Mouse (Mus musculus): Measurements from ENCODE around the gene Map1b. TPM values are rescaled to one million over a fixed set of nuclear protein-coding genes. Genes with fewer than 3 reads are reported as not detected.

Gene Map1b
- polyA plus RNA-seq, 1 experiment from 2014 or later, result 31.2 TPM

DNA sequence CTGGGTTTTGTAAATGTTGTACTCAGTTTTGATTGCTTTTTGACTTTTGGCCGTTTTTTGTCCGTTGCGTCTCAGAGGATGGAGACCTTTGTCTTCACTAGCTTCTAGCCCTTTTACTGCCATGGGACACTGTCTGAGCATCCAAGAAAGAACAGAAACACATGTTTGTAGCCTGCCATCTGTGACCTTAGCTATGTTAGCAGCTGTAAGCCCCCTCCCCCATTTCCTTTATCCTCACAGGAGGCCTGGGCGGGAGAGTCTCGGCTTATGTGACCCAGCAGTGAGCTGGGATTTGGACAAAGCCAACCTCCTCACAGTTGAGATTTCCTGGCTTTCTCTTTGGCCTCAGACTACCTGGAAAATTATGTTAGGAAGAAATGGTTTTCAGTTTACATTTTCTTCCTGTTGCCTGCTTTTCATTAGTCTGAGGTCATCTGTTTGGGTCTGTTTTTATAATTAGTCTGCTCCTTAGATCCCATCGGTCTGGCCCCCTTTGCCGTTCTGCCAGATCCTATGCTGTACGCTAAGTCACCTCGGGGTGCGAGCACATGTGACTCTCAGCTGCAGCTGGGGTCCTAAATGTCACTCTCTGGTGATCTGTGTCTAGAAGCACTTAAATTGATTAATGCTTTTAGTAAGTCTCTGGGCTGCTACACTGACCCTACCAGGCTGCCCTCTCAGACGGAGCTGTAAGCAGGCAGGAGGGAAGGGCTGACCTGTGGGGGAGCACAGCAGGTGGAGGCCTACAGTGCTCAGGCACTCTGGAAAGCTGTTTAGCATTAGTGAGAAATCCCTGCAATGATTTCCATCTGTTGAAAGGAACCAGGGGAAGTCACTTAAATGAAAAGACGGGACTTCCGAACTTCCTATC lies 102.6 kb downstream of the Map1b start:
- no peak overlapping the region for H3K4me3 ChIP-seq (ENCODE audit: low read depth, low read length)
- ATAC-seq (no peak), DNase-seq (ENCODE audit: low spot score) (no peak)
- H3K36me3 ChIP-seq (ENCODE audit: insufficient read depth, low read length), result no peaks in the 10 kb centered on the region
- no peaks in the 10 kb centered on the region for H3K9me3 ChIP-seq (ENCODE audit: low read length)
- H3K4me2 ChIP-seq (replicated peaks; ENCODE audit: low read depth, low read length), result no peak overlapping the region
- no peak overlapping the region for H3K9ac ChIP-seq (replicated peaks; ENCODE audit: low read depth)
- H3K4me1 ChIP-seq (ENCODE audit: insufficient read depth, low read depth, low read length), result no peaks in the 10 kb centered on the region
- no peak overlapping the region for H3K27ac ChIP-seq (ENCODE audit: low read length)
- no peaks in the 10 kb centered on the region for H3K27me3 ChIP-seq (replicated peaks; ENCODE audit: insufficient read depth, low read length)
- no peak for TF ChIP-seq CTCF (IDR thresholded peaks at IDR 0.05)
- no peak for TF ChIP-seq EP300 (IDR thresholded peaks at IDR 0.05)
- 75% methylated on average over 13 of the region's 13 CpGs for WGBS

GRCm38 (mm10) chr13:99412477-99413080 lies 103.8 kb downstream of the Map1b start:
- DNase-seq (ENCODE audit: low spot score) (peak; percentile 70), ATAC-seq (peak; percentile 73)

DNA sequence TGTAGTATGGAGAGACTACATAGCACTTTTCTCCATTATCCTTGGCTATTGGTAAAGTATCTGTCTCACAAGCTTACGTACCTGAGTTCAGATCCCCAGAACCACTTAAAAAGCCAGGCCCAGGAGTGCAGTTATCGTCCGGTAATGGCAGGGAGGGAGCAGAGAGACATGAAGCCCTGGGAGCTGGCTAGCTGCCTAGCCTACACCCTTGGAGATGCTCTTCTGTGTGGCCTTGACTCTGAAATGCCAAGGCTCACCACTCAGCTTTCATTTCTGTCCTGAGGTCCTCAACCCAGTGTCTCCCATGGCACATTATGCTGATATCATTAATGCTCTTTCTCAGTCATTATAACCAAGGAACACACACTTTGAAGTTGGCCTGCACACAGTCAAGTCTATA lies 104.6 kb downstream of the Map1b start:
- no peaks in the 10 kb centered on the region for H3K4me1 ChIP-seq (ENCODE audit: insufficient read depth, low read depth, low read length)
- no peaks in the 10 kb centered on the region for H3K36me3 ChIP-seq (ENCODE audit: insufficient read depth, low read length)
- no peak overlapping the region for H3K4me3 ChIP-seq (ENCODE audit: low read depth, low read length)
- TF ChIP-seq CTCF (IDR thresholded peaks at IDR 0.05), result no peak
- TF ChIP-seq EP300 (IDR thresholded peaks at IDR 0.05), result no peak
- 93% methylated on average over 3 of the region's 3 CpGs for WGBS
- ATAC-seq (no peak), DNase-seq (ENCODE audit: low spot score) (no peak)
- no peak overlapping the region for H3K4me2 ChIP-seq (replicated peaks; ENCODE audit: low read depth, low read length)
- no peak overlapping the region for H3K27ac ChIP-seq (ENCODE audit: low read length)
- no peak overlapping the region for H3K9ac ChIP-seq (replicated peaks; ENCODE audit: low read depth)
- H3K9me3 ChIP-seq (ENCODE audit: low read length), result no peaks in the 10 kb centered on the region
- H3K27me3 ChIP-seq (replicated peaks; ENCODE audit: insufficient read depth, low read length), result no peaks in the 10 kb centered on the region

More at GRCm38 (mm10) chr13:99412477-99413080, 103.8 kb downstream of the Map1b start:
- H3K27ac ChIP-seq (ENCODE audit: low read length), result 0 out of 2 replicates have a peak overlapping the region, but pooled peaks have one; percentile 38
- TF ChIP-seq EP300 (IDR thresholded peaks at IDR 0.05) (no peak), CTCF (IDR thresholded peaks at IDR 0.05) (no peak)
- 51% methylated on average over 11 of the region's 11 CpGs for WGBS
- H3K4me2 ChIP-seq (replicated peaks; ENCODE audit: low read depth, low read length), result no peak overlapping the region
- no peak overlapping the region for H3K4me3 ChIP-seq (ENCODE audit: low read depth, low read length)
- H3K9me3 ChIP-seq (ENCODE audit: low read length), result no peaks in the 10 kb centered on the region
- H3K27me3 ChIP-seq (replicated peaks; ENCODE audit: insufficient read depth, low read length), result no peaks in the 10 kb centered on the region
- H3K9ac ChIP-seq (replicated peaks; ENCODE audit: low read depth), result no peak overlapping the region
- H3K4me1 ChIP-seq (ENCODE audit: insufficient read depth, low read depth, low read length), result no peaks in the 10 kb centered on the region
- no peaks in the 10 kb centered on the region for H3K36me3 ChIP-seq (ENCODE audit: insufficient read depth, low read length)

GRCm38 (mm10) chr13:99410611-99411515 lies 105.5 kb downstream of the Map1b start:
- no peak for ATAC-seq
- 73% methylated on average over 14 of the region's 14 CpGs for WGBS
- Histone ChIP-seq H3K4me1 (ENCODE audit: insufficient read depth, low read depth, low read length) (no peaks in the 10 kb centered on the region), H3K4me2 (replicated peaks; ENCODE audit: low read depth, low read length) (no peak overlapping the region), H3K27ac (ENCODE audit: low read length) (no peak overlapping the region), H3K9me3 (ENCODE audit: low read length) (no peaks in the 10 kb centered on the region), H3K4me3 (ENCODE audit: low read depth, low read length) (no peak overlapping the region), H3K9ac (replicated peaks; ENCODE audit: low read depth) (no peak overlapping the region), H3K36me3 (ENCODE audit: insufficient read depth, low read length) (no peaks in the 10 kb centered on the region), H3K27me3 (replicated peaks; ENCODE audit: insufficient read depth, low read length) (no peaks in the 10 kb centered on the region)
- TF ChIP-seq CTCF (IDR thresholded peaks at IDR 0.05) (no peak), EP300 (IDR thresholded peaks at IDR 0.05) (no peak)
- no peak for DNase-seq (ENCODE audit: low spot score)

DNA sequence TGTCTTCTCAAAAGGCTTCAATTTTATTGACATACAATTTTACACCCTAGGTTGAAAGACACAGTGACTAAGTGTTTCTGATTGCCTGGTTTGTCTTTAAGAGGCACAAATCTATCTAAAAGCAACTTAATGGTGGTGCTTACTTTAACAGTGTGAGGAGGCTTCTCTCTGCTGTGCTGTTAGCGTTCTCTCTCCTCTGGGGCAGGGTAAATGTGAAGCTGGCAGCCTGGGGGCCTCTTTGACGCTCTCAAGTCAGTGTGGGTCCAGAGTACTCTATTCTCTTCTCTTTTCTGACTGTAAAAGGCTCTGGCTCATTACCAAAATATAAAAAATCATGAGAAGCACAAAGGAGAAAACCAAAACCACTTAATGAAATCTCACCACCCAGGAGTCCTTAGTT lies 107.1 kb downstream of the Map1b start:
- H3K4me1 ChIP-seq (ENCODE audit: insufficient read depth, low read depth, low read length), result no peaks in the 10 kb centered on the region
- no peaks in the 10 kb centered on the region for H3K27me3 ChIP-seq (replicated peaks; ENCODE audit: insufficient read depth, low read length)
- ATAC-seq (no peak), DNase-seq (ENCODE audit: low spot score) (no peak)
- TF ChIP-seq EP300 (IDR thresholded peaks at IDR 0.05) (no peak), CTCF (IDR thresholded peaks at IDR 0.05) (no peak)
- H3K36me3 ChIP-seq (ENCODE audit: insufficient read depth, low read length), result no peaks in the 10 kb centered on the region
- no peak overlapping the region for H3K4me2 ChIP-seq (replicated peaks; ENCODE audit: low read depth, low read length)
- no peak overlapping the region for H3K27ac ChIP-seq (ENCODE audit: low read length)
- H3K4me3 ChIP-seq (ENCODE audit: low read depth, low read length), result no peak overlapping the region
- H3K9me3 ChIP-seq (ENCODE audit: low read length), result no peaks in the 10 kb centered on the region
- 66% methylated on average over 2 of the region's 2 CpGs for WGBS
- no peak overlapping the region for H3K9ac ChIP-seq (replicated peaks; ENCODE audit: low read depth)

- ATAC-seq, result no peak
- Histone ChIP-seq H3K9me3 (ENCODE audit: low read length) (no peaks in the 10 kb centered on the region), H3K4me1 (ENCODE audit: insufficient read depth, low read depth, low read length) (peaks cover 4% of the 10 kb centered on the region; the same call in 1 of the 2 replicates), H3K27me3 (replicated peaks; ENCODE audit: insufficient read depth, low read length) (no peaks in the 10 kb centered on the region), H3K27ac (ENCODE audit: low read length) (no peak overlapping the region), H3K36me3 (ENCODE audit: insufficient read depth, low read length) (no peaks in the 10 kb centered on the region), H3K4me2 (replicated peaks; ENCODE audit: low read depth, low read length) (no peak overlapping the region), H3K9ac (replicated peaks; ENCODE audit: low read depth) (no peak overlapping the region), H3K4me3 (ENCODE audit: low read depth, low read length) (no peak overlapping the region)
- no peak for TF ChIP-seq CTCF (IDR thresholded peaks at IDR 0.05)
- TF ChIP-seq EP300 (IDR thresholded peaks at IDR 0.05), result no peak
- WGBS, result 61% methylated on average over 4 of the region's 4 CpGs
- DNase-seq (ENCODE audit: low spot score), result no peak
These were observed 117.0 kb downstream of the Map1b start for GRCm38 (mm10) chr13:99399373-99399772.

Measured in lung, postnatal 0 days (tissue).